Mouse (Mus musculus) hindbrain, embryonic 12.5 days (tissue): ENCODE results near the gene Hint1. TPM values are rescaled to one million over a fixed set of nuclear protein-coding genes. Genes with fewer than 3 reads are reported as not detected.
"Not testable (repeated sequence)": the region's sequence is repeated elsewhere in the genome, so short reads cannot be mapped to it uniquely, and the experiment has no call there.

ENCODE experiments used
- ATAC-seq: fragments of 200-750 bp; cut with Nextera tagmentation; 2 replicates; pipeline ENCODE4 v1.8.0; 2017; ENCODE audit warnings: moderate TSS enrichment; ENCODE audit not compliant: low FRiP score
- H3K27ac ChIP-seq: fragments of 300-500 bp; sonication (generic); 2 replicates; pipeline ENCODE4 v1.5.1; 2016; ENCODE audit warnings: mild to moderate bottlenecking
- H3K27me3 ChIP-seq: fragments of 300-500 bp; sonication (generic); 2 replicates; pipeline ENCODE4 v1.6.1; 2016; ENCODE audit warnings: mild to moderate bottlenecking
- H3K36me3 ChIP-seq: fragments of 300-500 bp; sonication (generic); 2 replicates; pipeline ENCODE4 v1.6.1; 2016; ENCODE audit warnings: mild to moderate bottlenecking
- H3K4me1 ChIP-seq: fragments of 300-500 bp; sonication (generic); 2 replicates; pipeline ENCODE4 v1.6.1; 2016
- H3K4me2 ChIP-seq: fragments of 300-500 bp; sonication (generic); replicated peaks from 2 replicates; pipeline ENCODE4 v1.6.1; 2016; ENCODE audit warnings: mild to moderate bottlenecking
- H3K4me3 ChIP-seq: fragments of 300-500 bp; sonication (generic); 2 replicates; pipeline ENCODE4 v1.5.1; 2016; ENCODE audit warnings: mild to moderate bottlenecking
- H3K9ac ChIP-seq: fragments of 300-500 bp; sonication (generic); 2 replicates; pipeline ENCODE4 v1.6.1; 2016; ENCODE audit warnings: mild to moderate bottlenecking, moderate library complexity
- H3K9me3 ChIP-seq: fragments of 300-500 bp; sonication (generic); replicated peaks from 2 replicates; pipeline ENCODE4 v1.6.1; 2016; ENCODE audit warnings: mild to moderate bottlenecking
- whole genome bisulfite sequencing: fragments of 180-500 bp; shearing (Covaris S2); methylation state at CpG from one replicate; pipeline ENCODE4 v1.1.7; 2016; 5-methylcytosine and 5-hydroxymethylcytosine counted together
- polyA plus RNA-seq: library from polyadenylated mRNA; unstranded; fragments of >200 nt; fragmentation: Nextera tagmentation; extraction: Ambion mirVana; gene quantifications from 2 replicates; pipeline ENCODE4 v1.2.1, GENCODE M21; 2016

Gene Hint1
- polyA plus RNA-seq, 1 experiment from 2014 or later, result 656 TPM

GRCm38 (mm10) chr11:54844959-54845358 lies 21.2 kb upstream of the Hint1 start:
- 74% methylated on average over 5 of the region's 5 CpGs for WGBS
- H3K36me3 ChIP-seq, result no peaks in the 10 kb centered on the region
- no peak for ATAC-seq
- H3K9ac ChIP-seq, result no peak overlapping the region
- no peaks in the 10 kb centered on the region for H3K27me3 ChIP-seq
- peak overlapping the region; percentile 77 for H3K27ac ChIP-seq
- H3K4me3 ChIP-seq, result no peak overlapping the region
- no peak overlapping the region for H3K4me2 ChIP-seq
- peaks cover 13% of the 10 kb centered on the region for H3K4me1 ChIP-seq
- H3K9me3 ChIP-seq, result no peaks in the 10 kb centered on the region

- H3K4me3 ChIP-seq, result no peak overlapping the region
- 24% methylated on average over 8 of the region's 8 CpGs for WGBS
- H3K36me3 ChIP-seq, result no peaks in the 10 kb centered on the region
- no peaks in the 10 kb centered on the region for H3K9me3 ChIP-seq
- H3K27ac ChIP-seq, result peak overlapping the region; percentile 77
- H3K27me3 ChIP-seq, result no peaks in the 10 kb centered on the region
- peak; percentile 81 for ATAC-seq
- H3K4me1 ChIP-seq, result peaks cover 13% of the 10 kb centered on the region
- no peak overlapping the region for H3K9ac ChIP-seq
- H3K4me2 ChIP-seq, result no peak overlapping the region
These were observed 20.4 kb upstream of the Hint1 start for GRCm38 (mm10) chr11:54845470-54846442.

- Histone ChIP-seq H3K36me3 (no peaks in the 10 kb centered on the region), H3K9ac (no peak overlapping the region), H3K27me3 (no peaks in the 10 kb centered on the region), H3K4me2 (no peak overlapping the region), H3K4me3 (no peak overlapping the region), H3K9me3 (no peaks in the 10 kb centered on the region), H3K4me1 (peaks cover 6% of the 10 kb centered on the region; the same call in 1 of the 2 replicates), H3K27ac (no peak overlapping the region)
- WGBS, result 85% methylated on average over 10 of the region's 10 CpGs
- ATAC-seq, result no peak
These were observed 16.0 kb upstream of the Hint1 start for GRCm38 (mm10) chr11:54849961-54850758.

GRCm38 (mm10) chr11:54851656-54852055 lies 14.5 kb upstream of the Hint1 start:
- WGBS, result 93% methylated on average over 12 of the region's 12 CpGs
- H3K36me3 ChIP-seq, result no peaks in the 10 kb centered on the region
- ATAC-seq, result no peak
- H3K4me2 ChIP-seq, result no peak overlapping the region
- H3K4me1 ChIP-seq, result no peaks in the 10 kb centered on the region
- no peak overlapping the region for H3K27ac ChIP-seq
- no peaks in the 10 kb centered on the region for H3K27me3 ChIP-seq
- no peak overlapping the region for H3K9ac ChIP-seq
- no peak overlapping the region for H3K4me3 ChIP-seq
- H3K9me3 ChIP-seq, result no peaks in the 10 kb centered on the region

- H3K4me1 ChIP-seq, H3K27me3 ChIP-seq, H3K9ac ChIP-seq, H3K27ac ChIP-seq, H3K9me3 ChIP-seq, H3K36me3 ChIP-seq, H3K4me2 ChIP-seq, H3K4me3 ChIP-seq, ATAC-seq: not testable (repeated sequence)
- WGBS, result 86% methylated on average over 12 of the region's 12 CpGs
These were observed 7.3 kb upstream of the Hint1 start for GRCm38 (mm10) chr11:54858880-54859279.

- peak overlapping the region; percentile 71 for H3K9ac ChIP-seq
- peak overlapping the region; percentile 59 for H3K4me2 ChIP-seq
- no peaks in the 10 kb centered on the region for H3K36me3 ChIP-seq
- peak overlapping the region; percentile 59 for H3K4me3 ChIP-seq
- H3K27ac ChIP-seq, result peak overlapping the region; percentile 55
- no peaks in the 10 kb centered on the region for H3K9me3 ChIP-seq
- H3K27me3 ChIP-seq, result no peaks in the 10 kb centered on the region
- WGBS, result 25% methylated on average over 11 of the region's 11 CpGs
- peaks cover 8% of the 10 kb centered on the region for H3K4me1 ChIP-seq
- no peak for ATAC-seq
These were observed 6.6 kb upstream of the Hint1 start for GRCm38 (mm10) chr11:54859322-54860165.

- WGBS, result under 1% methylated on average over 42 of the region's 42 CpGs
- Histone ChIP-seq H3K9ac (peak within 1 kb of the TSS; percentile 71), H3K27me3 (no peaks in the 10 kb centered on the region), H3K9me3 (no peaks in the 10 kb centered on the region), H3K4me3 (peak within 1 kb of the TSS; percentile 59), H3K27ac (peak within 1 kb of the TSS; percentile 88), H3K4me1 (peaks cover 11% of the 10 kb centered on the region), H3K36me3 (no peaks in the 10 kb centered on the region), H3K4me2 (peak within 1 kb of the TSS; percentile 59)
- peak; percentile 95 for ATAC-seq
These were observed 5.7 kb upstream of the Hint1 start, which contains the start of gene Lyrm7 for GRCm38 (mm10) chr11:54860256-54861038. Lyrm7 (minus strand) TSS chr11:54860916.

- 96% methylated on average over 5 of the region's 5 CpGs for WGBS
- Histone ChIP-seq H3K4me1 (peaks cover 13% of the 10 kb centered on the region), H3K4me3 (0 out of 2 replicates have a peak overlapping the region, but pooled peaks have one; percentile 59), H3K9me3 (no peaks in the 10 kb centered on the region), H3K36me3 (no peaks in the 10 kb centered on the region), H3K27me3 (no peaks in the 10 kb centered on the region), H3K4me2 (peak overlapping the region; percentile 59), H3K27ac (no peak overlapping the region), H3K9ac (no peak overlapping the region)
- no peak for ATAC-seq
These were observed 4.4 kb upstream of the Hint1 start for GRCm38 (mm10) chr11:54861471-54862420.

GRCm38 (mm10) chr11:54862621-54863520 lies 3.3 kb upstream of the Hint1 start:
- ATAC-seq, result no peak
- Histone ChIP-seq H3K4me3 (no peak overlapping the region), H3K9ac (no peak overlapping the region), H3K4me1 (peaks cover 18% of the 10 kb centered on the region), H3K9me3 (no peaks in the 10 kb centered on the region), H3K27ac (no peak overlapping the region), H3K4me2 (no peak overlapping the region), H3K27me3 (no peaks in the 10 kb centered on the region), H3K36me3 (no peaks in the 10 kb centered on the region)
- 45% methylated on average over 10 of the region's 10 CpGs for WGBS
